Mouse (Mus musculus): Measurements from ENCODE around the gene Atp8a1.

DNA sequence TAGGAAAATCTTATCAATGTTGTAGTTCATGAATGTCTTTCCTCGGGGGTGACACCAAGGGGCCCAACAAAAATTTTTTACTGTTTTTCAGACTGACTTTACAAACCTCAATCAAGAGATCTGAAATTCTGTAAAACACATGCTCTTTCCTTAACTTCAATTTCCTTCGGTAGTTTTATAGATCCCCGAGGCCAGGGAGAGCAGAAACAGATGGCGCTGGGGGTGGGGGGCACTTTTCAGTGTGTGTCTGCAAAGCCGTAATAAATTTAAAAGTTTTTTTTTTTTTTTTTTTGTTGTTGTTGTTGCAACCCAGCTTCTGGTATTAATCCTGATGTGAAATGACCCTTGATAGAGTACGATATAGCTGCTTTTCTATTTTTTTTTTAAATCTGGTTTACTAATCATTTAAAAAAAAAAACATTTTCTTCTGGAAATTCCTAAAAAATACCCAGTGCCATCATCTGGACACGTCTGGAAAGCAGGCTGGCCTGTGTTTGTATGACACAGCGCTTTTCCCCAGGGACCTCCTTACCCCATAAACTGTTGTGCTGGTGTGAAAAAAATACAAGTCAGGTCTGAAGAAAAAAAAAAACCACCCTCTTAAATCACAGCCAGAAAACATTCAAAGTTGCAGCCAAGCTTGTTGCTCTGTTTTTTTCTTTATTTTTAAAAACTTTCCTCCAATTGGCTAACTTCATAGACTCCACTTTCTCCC is 205.7 kb downstream of the Atp8a1 start:
- TF ChIP-seq CTCF (IDR thresholded peaks at IDR 0.05; ENCODE audit: low read depth) = no peak
- TF ChIP-seq EP300 (optimal IDR thresholded peaks at IDR 0.05) = no peak
